Mouse (Mus musculus) forebrain, embryonic 14.5 days (tissue): Measurements from ENCODE around the gene Stom. TPM values are rescaled to one million over a fixed set of nuclear protein-coding genes. Genes with fewer than 3 reads are reported as not detected.

ENCODE experiments used
- ATAC-seq: fragments of 200-750 bp; cut with Nextera tagmentation; 2 replicates; pipeline ENCODE4 v1.8.0; 2017; ENCODE audit warnings: mild to moderate bottlenecking, moderate library complexity
- DNase-seq: peaks from one replicate; pipeline ENCODE4 v3.0.0-alpha.2; 2015; ENCODE audit warnings: low spot score
- H3K27ac ChIP-seq: fragments of 300-500 bp; sonication (generic); 2 replicates; pipeline ENCODE4 v1.5.1; 2014; ENCODE audit warnings: low read depth, mild to moderate bottlenecking, control low read depth, low read length, moderate library complexity
- H3K27me3 ChIP-seq: fragments of 300-500 bp; sonication (generic); replicated peaks from 2 replicates; pipeline ENCODE4 v1.6.1; 2014; ENCODE audit warnings: low read length, control low read depth, mixed read lengths; ENCODE audit not compliant: control insufficient read depth, insufficient read depth
- H3K36me3 ChIP-seq: fragments of 300-500 bp; sonication (generic); 2 replicates; pipeline ENCODE4 v1.6.1; 2014; ENCODE audit warnings: low read length, control low read depth; ENCODE audit not compliant: control insufficient read depth, insufficient read depth
- H3K4me1 ChIP-seq: fragments of 300-500 bp; sonication (generic); 2 replicates; pipeline ENCODE4 v1.6.1; 2014; ENCODE audit warnings: antibody characterized with exemption, low read length, control low read depth; ENCODE audit not compliant: control insufficient read depth, insufficient read depth
- H3K4me2 ChIP-seq: fragments of 300-500 bp; sonication (generic); 2 replicates; pipeline ENCODE4 v1.6.1; 2014; ENCODE audit warnings: mild to moderate bottlenecking, control low read depth, low read length
- H3K4me3 ChIP-seq: fragments of 300-500 bp; sonication (generic); 2 replicates; pipeline ENCODE4 v1.5.1; 2014; ENCODE audit warnings: low read depth, low read length, control low read depth
- H3K9ac ChIP-seq: fragments of 300-500 bp; sonication (generic); 2 replicates; pipeline ENCODE4 v1.6.1; 2014; ENCODE audit warnings: mild to moderate bottlenecking, low read length, control low read depth, moderate library complexity
- H3K9me3 ChIP-seq: fragments of 300-500 bp; sonication (generic); replicated peaks from 2 replicates; pipeline ENCODE4 v1.6.1; 2016; ENCODE audit warnings: low read length, control low read depth, mixed read lengths; ENCODE audit not compliant: control insufficient read depth
- WGBS: fragments of 180-500 bp; shearing (Covaris S2); extraction: QIAGEN DNeasy Blood & Tissue Kit; methylation state at CpG from one replicate; pipeline ENCODE4 v1.1.7; 2014; 5-methylcytosine and 5-hydroxymethylcytosine counted together
- polyA plus RNA-seq: library from polyadenylated mRNA; unstranded; fragments of >200 nt; fragmentation: Nextera tagmentation; extraction: Ambion mirVana; gene quantifications from 2 replicates; pipeline ENCODE4 v1.2.1, GENCODE M21; 2014

Stom gene
- polyA plus RNA-seq, 1 experiment from 2014 or later, result 11.0 TPM

DNA sequence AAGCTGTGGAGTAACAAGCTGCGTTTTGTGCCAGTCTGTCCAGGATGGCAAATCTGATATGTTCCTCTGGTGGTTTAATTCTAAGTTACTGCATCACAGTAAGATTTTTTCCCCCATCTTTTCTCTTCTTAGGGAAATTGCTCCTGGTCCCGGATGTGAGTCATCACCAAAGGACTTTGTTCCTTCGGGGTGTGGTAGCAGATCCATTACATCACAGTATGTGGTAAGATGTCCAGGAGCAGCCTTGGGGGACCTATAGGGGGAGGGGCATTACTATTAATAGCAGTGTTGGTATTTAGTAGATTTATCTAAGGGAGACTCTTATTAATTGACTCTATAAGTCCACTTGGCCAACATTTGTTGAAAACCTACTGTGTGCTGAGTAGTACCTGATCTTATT is 5.8 kb upstream of the Stom start:
- H3K36me3 ChIP-seq, result no peaks in the 10 kb centered on the region
- ATAC-seq, result no peak
- H3K9ac ChIP-seq, result no peak overlapping the region
- H3K27ac ChIP-seq, result no peak overlapping the region
- H3K4me3 ChIP-seq, result no peak overlapping the region
- no peaks in the 10 kb centered on the region for H3K27me3 ChIP-seq
- DNase-seq, result no peak
- H3K9me3 ChIP-seq, result no peaks in the 10 kb centered on the region
- H3K4me1 ChIP-seq, result no peaks in the 10 kb centered on the region
- no peak overlapping the region for H3K4me2 ChIP-seq
- WGBS, result 87% methylated on average over 3 of the region's 3 CpGs

DNA sequence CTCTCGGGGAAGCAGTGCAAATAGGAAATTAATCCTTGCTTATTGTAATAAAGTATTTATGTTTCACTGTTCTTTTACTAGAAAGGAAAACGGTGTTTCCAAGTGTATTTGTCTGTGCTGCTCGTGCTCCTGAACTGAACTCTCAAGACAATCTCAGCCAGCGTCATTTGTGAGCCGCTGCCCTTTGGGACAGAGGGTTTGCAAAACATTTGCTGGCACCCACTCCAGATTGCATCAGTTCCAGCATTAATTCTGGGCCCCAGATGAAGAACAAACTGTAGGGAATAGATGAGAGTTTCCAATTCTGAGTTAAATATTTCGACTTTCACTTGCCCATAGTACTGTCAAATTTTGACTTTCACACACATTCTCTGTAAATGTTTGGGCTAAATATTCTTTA is 1.9 kb upstream of the Stom start:
- H3K4me2 ChIP-seq, result no peak overlapping the region
- no peak for DNase-seq
- H3K4me1 ChIP-seq, result peaks cover 7% of the 10 kb centered on the region; the same call in 1 of the 2 replicates
- H3K36me3 ChIP-seq, result no peaks in the 10 kb centered on the region
- H3K27me3 ChIP-seq, result no peaks in the 10 kb centered on the region
- 87% methylated on average over 6 of the region's 6 CpGs for WGBS
- no peak for ATAC-seq
- H3K9me3 ChIP-seq, result no peaks in the 10 kb centered on the region
- H3K27ac ChIP-seq, result no peak overlapping the region
- no peak overlapping the region for H3K9ac ChIP-seq
- no peak overlapping the region for H3K4me3 ChIP-seq

DNA sequence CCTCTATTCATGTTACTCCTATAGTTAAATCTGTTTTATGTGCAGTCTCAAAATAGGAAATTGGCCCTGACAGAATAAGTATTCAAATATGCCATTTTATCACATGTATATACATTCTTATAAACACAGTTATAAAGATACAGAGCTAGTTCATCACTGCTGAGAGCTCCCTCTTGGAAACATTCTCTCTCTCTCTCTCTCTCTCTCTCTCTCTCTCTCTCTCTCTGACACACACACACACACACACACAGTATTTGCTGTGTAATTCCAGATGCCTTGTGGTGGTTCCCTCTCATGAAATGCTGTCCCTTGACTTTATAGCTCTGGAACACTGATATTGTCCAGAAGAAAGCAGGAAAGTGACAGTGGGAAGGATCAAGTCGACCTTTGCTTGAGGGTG is 1.3 kb upstream of the Stom start:
- H3K9ac ChIP-seq, result no peak overlapping the region
- DNase-seq (no peak), ATAC-seq (no peak)
- 81% methylated on average over 1 of the region's 1 CpGs for WGBS
- no peak overlapping the region for H3K27ac ChIP-seq
- peaks cover 7% of the 10 kb centered on the region; the same call in 1 of the 2 replicates for H3K4me1 ChIP-seq
- no peaks in the 10 kb centered on the region for H3K9me3 ChIP-seq
- H3K4me3 ChIP-seq, result no peak overlapping the region
- no peak overlapping the region for H3K4me2 ChIP-seq
- no peaks in the 10 kb centered on the region for H3K27me3 ChIP-seq
- no peaks in the 10 kb centered on the region for H3K36me3 ChIP-seq

DNA sequence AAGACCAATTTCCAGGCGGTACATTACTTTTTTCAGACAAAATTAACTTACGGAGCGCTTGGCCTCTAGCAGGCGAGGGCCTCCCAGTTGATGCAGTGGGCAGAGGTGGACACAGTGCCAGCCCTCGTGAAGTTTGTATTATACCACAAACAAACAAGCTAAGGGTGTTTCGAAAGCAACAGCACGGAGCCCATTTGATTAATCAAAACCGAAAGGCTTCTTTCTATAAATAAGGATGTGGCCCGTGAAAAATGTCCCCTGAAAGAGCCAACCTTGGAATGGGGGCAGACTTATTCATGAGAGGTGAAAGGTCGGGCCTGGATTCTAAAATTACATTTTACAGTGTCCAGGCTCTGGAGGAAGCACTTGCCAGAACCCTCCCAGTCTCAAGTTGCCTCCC is 643 bp upstream of the Stom start:
- DNase-seq, result no peak
- WGBS, result 46% methylated on average over 10 of the region's 10 CpGs
- Histone ChIP-seq H3K4me1 (peaks cover 7% of the 10 kb centered on the region; the same call in 1 of the 2 replicates), H3K4me3 (peak overlapping the region; percentile 62), H3K9ac (peak overlapping the region; percentile 72; the same call in 1 of the 2 replicates), H3K27me3 (no peaks in the 10 kb centered on the region), H3K4me2 (peak overlapping the region; percentile 98), H3K36me3 (no peaks in the 10 kb centered on the region), H3K27ac (no peak overlapping the region), H3K9me3 (no peaks in the 10 kb centered on the region)
- ATAC-seq, result no peak

DNA sequence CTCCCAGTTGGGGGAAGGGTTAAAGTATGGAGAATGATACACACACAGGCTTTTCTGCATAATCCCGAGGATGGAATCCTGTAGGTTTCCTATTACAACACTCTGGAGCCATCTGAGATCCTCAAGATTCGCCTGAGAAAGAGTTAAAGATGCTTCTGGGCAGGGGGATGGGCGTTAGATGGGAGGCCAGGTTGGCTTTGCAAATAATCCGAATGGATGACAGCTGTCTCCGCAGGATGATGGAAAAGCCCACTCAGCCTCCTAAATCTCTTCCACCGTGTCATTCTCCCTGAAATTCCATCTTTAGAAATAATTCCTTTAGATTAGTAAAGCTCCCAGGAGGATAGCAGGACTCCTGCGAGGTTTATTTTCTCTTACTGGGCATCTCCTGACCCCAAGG is 1.2 kb downstream of the Stom start:
- Histone ChIP-seq H3K9me3 (no peaks in the 10 kb centered on the region), H3K4me1 (peaks cover 7% of the 10 kb centered on the region; the same call in 1 of the 2 replicates), H3K36me3 (no peaks in the 10 kb centered on the region), H3K4me2 (peak overlapping the region; percentile 98), H3K27me3 (no peaks in the 10 kb centered on the region), H3K4me3 (peak overlapping the region; percentile 62; the same call in 1 of the 2 replicates), H3K27ac (no peak overlapping the region), H3K9ac (peak overlapping the region; percentile 72; the same call in 1 of the 2 replicates)
- 9% methylated on average over 7 of the region's 7 CpGs for WGBS
- DNase-seq, result no peak
- ATAC-seq, result no peak

DNA sequence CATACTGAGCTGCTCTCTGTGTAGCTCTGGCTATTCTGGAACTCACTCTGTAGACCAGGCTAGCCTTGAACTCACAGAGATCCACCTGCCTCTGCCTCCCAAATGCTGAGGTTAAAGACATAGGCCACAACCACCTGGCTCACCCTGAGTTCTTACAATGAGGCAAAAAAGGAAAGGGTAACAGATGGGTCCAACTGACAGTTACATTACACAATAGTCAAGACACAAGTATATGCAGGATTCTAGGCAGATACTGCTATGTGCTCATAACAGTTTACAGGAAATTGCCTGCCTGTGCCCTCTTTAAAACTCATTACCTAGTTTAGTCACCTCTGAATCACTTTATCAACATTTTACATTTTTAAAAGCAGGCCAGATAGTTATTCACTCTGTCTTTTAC is 3.1 kb downstream of the Stom start:
- ATAC-seq, result no peak
- no peak overlapping the region for H3K9ac ChIP-seq
- no peak overlapping the region for H3K4me2 ChIP-seq
- H3K9me3 ChIP-seq, result no peaks in the 10 kb centered on the region
- H3K27ac ChIP-seq, result no peak overlapping the region
- H3K36me3 ChIP-seq, result no peaks in the 10 kb centered on the region
- H3K27me3 ChIP-seq, result no peaks in the 10 kb centered on the region
- DNase-seq, result no peak
- peaks cover 7% of the 10 kb centered on the region; the same call in 1 of the 2 replicates for H3K4me1 ChIP-seq
- H3K4me3 ChIP-seq, result no peak overlapping the region

DNA sequence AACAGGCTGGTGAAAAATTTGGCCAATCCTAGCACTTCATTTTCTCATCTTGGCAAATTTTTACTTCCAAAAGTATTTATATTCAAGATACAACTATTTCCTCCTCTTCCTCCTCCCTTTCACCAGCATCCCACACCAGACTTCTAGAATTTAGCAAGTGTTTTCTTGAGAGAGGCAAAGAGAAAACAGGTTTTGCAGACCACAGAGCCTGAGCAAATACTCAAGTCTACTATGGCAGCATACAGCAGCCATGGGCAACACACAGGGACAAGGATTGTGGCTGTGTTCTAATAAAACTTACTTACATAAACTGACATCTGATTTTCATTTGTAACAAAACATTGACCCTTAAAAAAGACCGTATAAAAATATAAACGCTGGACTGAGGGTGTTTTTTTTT is 5.6 kb downstream of the Stom start:
- ATAC-seq (no peak), DNase-seq (no peak)
- no peak overlapping the region for H3K4me2 ChIP-seq
- H3K9me3 ChIP-seq, result no peaks in the 10 kb centered on the region
- no peaks in the 10 kb centered on the region for H3K36me3 ChIP-seq
- peaks cover 7% of the 10 kb centered on the region; the same call in 1 of the 2 replicates for H3K4me1 ChIP-seq
- H3K27me3 ChIP-seq, result no peaks in the 10 kb centered on the region
- H3K4me3 ChIP-seq, result no peak overlapping the region
- no peak overlapping the region for H3K27ac ChIP-seq
- no peak overlapping the region for H3K9ac ChIP-seq
- 88% methylated on average over 2 of the region's 2 CpGs for WGBS

DNA sequence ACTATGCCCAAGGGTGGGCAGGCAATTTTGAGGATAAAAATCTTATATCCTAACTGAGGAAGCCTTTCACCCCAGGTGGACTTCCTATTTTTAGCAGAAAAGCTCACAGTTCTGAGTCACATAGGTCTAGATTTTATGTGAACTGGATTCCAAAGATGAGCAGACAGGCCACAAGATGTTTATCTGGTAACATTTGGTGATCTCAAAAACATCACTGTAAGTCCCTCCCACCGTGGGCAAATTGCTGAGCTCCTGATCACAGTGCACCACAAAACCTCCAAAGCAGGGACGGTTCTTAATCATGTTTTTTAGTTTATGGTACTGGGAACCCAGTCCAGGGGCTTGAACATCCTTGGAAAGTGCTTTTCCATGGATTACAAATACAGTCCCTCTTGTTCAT is 7.7 kb downstream of the Stom start:
- WGBS, result 82% methylated on average over 2 of the region's 2 CpGs
- Histone ChIP-seq H3K9me3 (no peaks in the 10 kb centered on the region), H3K27me3 (no peaks in the 10 kb centered on the region)

DNA sequence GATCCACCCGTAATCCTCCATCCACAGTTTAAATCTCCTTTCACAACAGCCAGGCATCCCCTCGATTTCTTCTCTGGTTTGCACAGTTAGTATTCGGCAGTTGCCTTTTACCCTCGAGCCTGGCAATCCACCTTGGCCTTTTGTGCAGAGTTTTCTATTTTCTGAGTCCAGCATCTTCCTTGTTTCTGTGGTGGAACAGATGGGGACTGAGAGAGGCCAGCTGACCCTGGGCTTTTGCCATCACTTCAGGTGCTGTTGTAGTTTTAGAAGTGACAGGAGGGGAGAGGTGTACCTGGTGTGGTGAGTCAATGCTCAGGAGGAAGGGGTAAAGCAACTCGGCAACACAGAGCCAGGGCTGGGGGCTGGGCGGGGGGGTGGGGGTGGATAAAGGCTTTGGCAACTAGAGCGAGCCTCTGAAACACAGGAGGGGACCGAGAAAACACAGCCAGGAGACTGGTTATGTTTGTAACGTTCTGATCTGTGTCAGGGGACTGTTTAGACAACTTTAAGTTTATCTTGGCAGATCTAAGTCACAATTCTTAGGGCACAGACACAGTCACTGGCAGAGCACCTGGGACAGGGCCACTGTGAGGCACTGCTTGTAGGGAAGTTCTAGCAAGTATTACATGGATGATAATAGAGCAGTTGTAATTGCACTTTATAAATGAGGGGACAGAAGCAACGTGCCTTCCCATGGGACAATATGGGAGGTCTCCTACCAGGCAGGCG is 8.5 kb downstream of the Stom start:
- no peaks in the 10 kb centered on the region for H3K36me3 ChIP-seq
- ATAC-seq (no peak), DNase-seq (no peak)
- H3K9me3 ChIP-seq, result no peaks in the 10 kb centered on the region
- WGBS, result 33% methylated on average over 11 of the region's 11 CpGs
- H3K4me3 ChIP-seq, result no peak overlapping the region
- no peaks in the 10 kb centered on the region for H3K27me3 ChIP-seq
- H3K27ac ChIP-seq, result no peak overlapping the region
- no peak overlapping the region for H3K4me2 ChIP-seq
- no peaks in the 10 kb centered on the region for H3K4me1 ChIP-seq
- no peak overlapping the region for H3K9ac ChIP-seq

More for the DNA sequence above, 7.7 kb downstream of the Stom start:
- H3K4me3 ChIP-seq, result no peak overlapping the region
- ATAC-seq (no peak), DNase-seq (no peak)
- no peak overlapping the region for H3K9ac ChIP-seq
- no peak overlapping the region for H3K27ac ChIP-seq
- no peaks in the 10 kb centered on the region for H3K4me1 ChIP-seq
- no peaks in the 10 kb centered on the region for H3K36me3 ChIP-seq
- no peak overlapping the region for H3K4me2 ChIP-seq
